Mouse (Mus musculus): Measurements from ENCODE around the gene Cx3cl1. TPM values are rescaled to one million over a fixed set of nuclear protein-coding genes. Genes with fewer than 3 reads are reported as not detected.

Gene Cx3cl1
- polyA plus RNA-seq, 1 experiment, result 102 TPM

DNA sequence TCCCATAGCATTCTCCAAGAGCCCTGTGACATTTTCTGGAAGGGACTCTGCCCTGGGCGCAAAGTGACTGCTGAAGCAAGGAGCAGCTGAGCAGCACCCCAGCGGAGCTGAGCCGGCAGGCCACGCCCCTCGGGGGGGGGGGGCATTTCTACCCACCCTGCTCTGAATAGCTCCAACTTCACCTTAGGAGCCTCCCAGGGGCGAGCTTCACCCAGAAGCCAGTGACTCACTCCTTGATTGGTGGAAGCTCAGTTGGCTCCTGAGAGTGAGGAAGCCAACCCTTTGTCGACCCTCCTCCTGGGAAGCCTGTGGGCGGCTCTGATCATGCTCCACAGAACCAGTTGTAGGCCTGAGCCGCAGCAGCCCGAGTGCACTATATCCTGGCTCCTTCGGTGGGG, 10.0 kb downstream of the Cx3cl1 start:
- TF ChIP-seq CTCF (IDR thresholded peaks at IDR 0.05; ENCODE audit: borderline replicate concordance, insufficient read depth, low read depth, low read length) (no peak), POLR2A (IDR thresholded peaks at IDR 0.05; ENCODE audit: borderline replicate concordance, insufficient read depth, low read length) (no peak)
- no peaks in the 10 kb centered on the region for H3K4me1 ChIP-seq (ENCODE audit: control insufficient read depth, insufficient read depth, low read length)
- WGBS, result 23% methylated on average over 11 of the region's 11 CpGs
- DNase-seq, result no peak
- H3K27ac ChIP-seq (ENCODE audit: insufficient read depth, low read length), result no peak overlapping the region
- no peaks in the 10 kb centered on the region for H3K27me3 ChIP-seq (ENCODE audit: control insufficient read depth, insufficient read depth, low read length)
- no peak overlapping the region for H3K4me3 ChIP-seq (replicated peaks; ENCODE audit: insufficient read depth, low read depth, low read length)

DNA sequence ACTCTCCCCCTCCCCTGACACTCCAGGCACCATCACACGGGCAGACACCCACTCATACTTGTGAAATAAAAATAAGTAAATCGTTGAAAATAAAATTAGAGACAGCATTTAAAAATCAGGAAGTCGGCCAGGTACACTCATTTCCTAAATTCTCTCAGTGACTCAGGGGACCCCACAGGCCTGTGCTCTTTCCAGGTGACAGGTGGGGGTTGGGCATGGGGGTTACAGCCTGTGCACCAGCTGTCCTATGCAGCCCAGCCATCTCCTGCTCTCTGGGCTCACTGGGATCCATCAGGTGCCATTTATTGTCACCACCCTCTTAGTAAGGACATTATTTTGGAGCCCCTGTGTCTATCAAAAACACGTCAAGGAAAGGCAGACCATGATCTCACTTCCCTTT, 12.1 kb downstream of the Cx3cl1 start:
- WGBS, result 75% methylated on average over 4 of the region's 4 CpGs
- DNase-seq, result no peak
- Histone ChIP-seq H3K4me3 (replicated peaks; ENCODE audit: insufficient read depth, low read depth, low read length) (no peak overlapping the region), H3K27ac (ENCODE audit: insufficient read depth, low read length) (no peak overlapping the region), H3K4me1 (ENCODE audit: control insufficient read depth, insufficient read depth, low read length) (no peaks in the 10 kb centered on the region; the same call in 1 of the 2 replicates), H3K27me3 (ENCODE audit: control insufficient read depth, insufficient read depth, low read length) (no peaks in the 10 kb centered on the region)
- no peak for TF ChIP-seq POLR2A (IDR thresholded peaks at IDR 0.05; ENCODE audit: borderline replicate concordance, insufficient read depth, low read length)
- no peak for TF ChIP-seq CTCF (IDR thresholded peaks at IDR 0.05; ENCODE audit: borderline replicate concordance, insufficient read depth, low read depth, low read length)

DNA sequence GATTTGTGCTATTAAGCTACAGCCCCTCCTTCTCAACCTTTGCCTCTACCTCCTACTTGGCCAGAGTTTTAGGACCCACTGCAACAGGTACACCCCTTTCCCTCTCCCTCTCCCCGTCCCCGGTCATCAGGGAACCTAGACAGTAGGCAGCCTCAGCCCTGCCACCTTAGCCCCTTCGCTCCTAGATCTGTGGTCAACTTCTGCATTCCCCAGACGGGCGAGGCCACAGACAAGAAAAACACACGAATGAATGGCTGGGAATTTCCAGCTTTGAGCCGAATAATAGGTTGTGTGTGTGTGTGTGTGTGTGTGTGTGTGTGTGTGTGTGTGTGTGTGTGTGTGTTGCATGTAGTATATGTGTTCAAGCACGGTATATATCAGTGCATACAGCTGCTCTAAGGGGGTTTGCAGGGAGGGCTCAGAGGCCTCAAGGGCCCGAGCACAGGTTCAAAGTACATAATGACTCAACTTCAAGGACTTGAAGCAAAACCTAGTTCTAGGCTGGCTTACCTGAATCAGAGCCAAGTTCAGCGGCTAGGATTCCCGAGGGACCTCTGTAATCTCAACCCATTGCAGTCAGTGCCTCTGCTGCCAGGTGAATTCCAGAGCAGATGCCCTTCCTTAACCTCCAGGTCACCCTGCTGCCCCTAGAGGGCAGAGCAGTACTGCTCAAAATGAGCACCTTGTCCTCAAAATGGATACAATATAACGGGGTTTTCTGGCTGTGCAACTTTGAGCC, 13.6 kb downstream of the Cx3cl1 start:
- no peaks in the 10 kb centered on the region for H3K27me3 ChIP-seq (ENCODE audit: control insufficient read depth, insufficient read depth, low read length)
- peak; percentile 33 to 36 for DNase-seq
- TF ChIP-seq POLR2A (IDR thresholded peaks at IDR 0.05; ENCODE audit: borderline replicate concordance, insufficient read depth, low read length) (no peak), CTCF (IDR thresholded peaks at IDR 0.05; ENCODE audit: borderline replicate concordance, insufficient read depth, low read depth, low read length) (peak; percentile 42; the same call in 1 of the 2 replicates)
- H3K27ac ChIP-seq (ENCODE audit: insufficient read depth, low read length), result no peak overlapping the region
- no peaks in the 10 kb centered on the region; the same call in 1 of the 2 replicates for H3K4me1 ChIP-seq (ENCODE audit: control insufficient read depth, insufficient read depth, low read length)
- no peak overlapping the region for H3K4me3 ChIP-seq (replicated peaks; ENCODE audit: insufficient read depth, low read depth, low read length)
- WGBS, result 68% methylated on average over 12 of the region's 12 CpGs

DNA sequence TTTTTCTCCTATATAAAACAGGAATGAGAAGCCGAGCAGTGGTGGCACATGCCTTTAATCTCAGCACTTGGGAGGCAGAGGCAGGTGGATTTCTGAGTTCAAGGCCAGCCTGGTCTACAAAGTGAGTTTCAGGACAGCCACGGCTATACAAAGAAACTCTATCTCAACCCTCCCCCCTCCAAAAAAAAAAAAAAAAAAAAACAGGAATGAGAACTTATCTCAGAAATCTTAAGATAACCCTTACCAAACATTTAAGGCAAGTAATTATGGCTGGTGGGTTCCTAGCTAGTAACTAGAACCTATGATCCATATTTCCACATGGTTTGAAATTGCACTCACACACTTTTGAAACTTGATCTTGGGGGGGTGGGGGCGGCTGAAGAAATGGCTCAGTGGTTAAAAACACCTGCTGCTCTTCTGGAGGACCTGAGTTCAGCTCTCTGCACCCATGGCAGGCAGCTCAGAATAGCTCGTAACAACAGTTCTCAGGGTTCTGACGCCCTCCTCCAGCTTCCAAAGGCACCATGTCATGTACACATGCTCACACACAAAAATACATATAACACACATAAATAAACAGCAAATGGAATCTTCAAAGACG, 14.3 kb downstream of the Cx3cl1 start:
- DNase-seq, result no peak
- TF ChIP-seq CTCF (IDR thresholded peaks at IDR 0.05; ENCODE audit: borderline replicate concordance, insufficient read depth, low read depth, low read length) (no peak), POLR2A (IDR thresholded peaks at IDR 0.05; ENCODE audit: borderline replicate concordance, insufficient read depth, low read length) (no peak)
- no peaks in the 10 kb centered on the region for H3K27me3 ChIP-seq (ENCODE audit: control insufficient read depth, insufficient read depth, low read length)

DNA sequence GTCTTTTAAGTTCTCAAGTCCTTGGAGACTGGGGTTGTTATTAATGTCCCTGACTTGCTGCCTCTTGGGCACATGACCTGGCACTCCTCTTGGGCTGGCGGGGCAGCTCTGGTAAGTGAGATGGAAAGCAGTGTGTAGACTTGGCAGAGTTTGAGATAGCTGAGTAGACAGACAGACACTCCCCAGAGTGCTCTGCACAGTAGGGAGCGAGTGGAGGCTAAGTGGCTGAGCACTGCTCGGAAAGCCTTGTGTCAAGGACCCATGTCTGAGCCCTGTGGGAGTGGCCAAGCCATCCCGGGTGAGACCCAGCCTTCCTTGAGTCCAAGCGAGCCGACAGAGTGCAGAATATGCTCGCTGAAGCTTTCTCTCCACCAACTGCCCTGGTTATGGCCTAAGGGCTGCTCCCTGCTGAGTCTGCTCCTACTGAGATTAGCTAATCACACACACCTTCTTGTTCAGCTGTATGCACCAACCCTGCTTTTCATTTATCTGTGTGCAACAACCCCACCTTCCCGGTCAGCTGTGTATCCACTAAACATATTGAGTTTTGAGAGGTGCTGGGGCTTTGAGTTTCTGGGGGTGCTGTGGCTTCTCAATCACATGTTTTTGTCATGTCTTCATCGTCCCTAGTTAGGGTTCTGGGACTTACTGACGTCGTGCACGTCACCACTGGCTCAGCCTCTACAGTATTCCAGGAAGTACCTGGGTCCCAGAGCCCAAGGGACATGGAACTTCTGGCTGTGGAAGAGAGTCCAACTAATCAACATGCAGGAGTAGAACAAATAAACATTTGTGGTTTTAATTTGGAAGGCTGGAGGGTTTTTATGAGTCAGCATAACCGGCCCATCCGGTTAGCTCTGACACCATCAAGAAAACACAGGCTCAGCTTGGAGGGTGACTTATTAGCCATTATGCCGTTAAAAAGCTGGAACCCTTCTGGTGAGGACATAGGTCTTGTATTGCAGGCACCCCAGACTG, 16.0 kb downstream of the Cx3cl1 start:
- no peaks in the 10 kb centered on the region for H3K27me3 ChIP-seq (ENCODE audit: control insufficient read depth, insufficient read depth, low read length)
- no peak overlapping the region for H3K27ac ChIP-seq (ENCODE audit: insufficient read depth, low read length)
- no peaks in the 10 kb centered on the region; the same call in 1 of the 2 replicates for H3K4me1 ChIP-seq (ENCODE audit: control insufficient read depth, insufficient read depth, low read length)
- DNase-seq, result no peak
- no peak for TF ChIP-seq CTCF (IDR thresholded peaks at IDR 0.05; ENCODE audit: borderline replicate concordance, insufficient read depth, low read depth, low read length)
- no peak for TF ChIP-seq POLR2A (IDR thresholded peaks at IDR 0.05; ENCODE audit: borderline replicate concordance, insufficient read depth, low read length)
- no peak overlapping the region for H3K4me3 ChIP-seq (replicated peaks; ENCODE audit: insufficient read depth, low read depth, low read length)
- WGBS, result 61% methylated on average over 15 of the region's 15 CpGs

More for the DNA sequence above, 14.3 kb downstream of the Cx3cl1 start:
- 74% methylated on average over 6 of the region's 6 CpGs for WGBS
- no peak overlapping the region for H3K4me3 ChIP-seq (replicated peaks; ENCODE audit: insufficient read depth, low read depth, low read length)
- H3K4me1 ChIP-seq (ENCODE audit: control insufficient read depth, insufficient read depth, low read length), result no peaks in the 10 kb centered on the region; the same call in 1 of the 2 replicates
- no peak overlapping the region for H3K27ac ChIP-seq (ENCODE audit: insufficient read depth, low read length)

DNA sequence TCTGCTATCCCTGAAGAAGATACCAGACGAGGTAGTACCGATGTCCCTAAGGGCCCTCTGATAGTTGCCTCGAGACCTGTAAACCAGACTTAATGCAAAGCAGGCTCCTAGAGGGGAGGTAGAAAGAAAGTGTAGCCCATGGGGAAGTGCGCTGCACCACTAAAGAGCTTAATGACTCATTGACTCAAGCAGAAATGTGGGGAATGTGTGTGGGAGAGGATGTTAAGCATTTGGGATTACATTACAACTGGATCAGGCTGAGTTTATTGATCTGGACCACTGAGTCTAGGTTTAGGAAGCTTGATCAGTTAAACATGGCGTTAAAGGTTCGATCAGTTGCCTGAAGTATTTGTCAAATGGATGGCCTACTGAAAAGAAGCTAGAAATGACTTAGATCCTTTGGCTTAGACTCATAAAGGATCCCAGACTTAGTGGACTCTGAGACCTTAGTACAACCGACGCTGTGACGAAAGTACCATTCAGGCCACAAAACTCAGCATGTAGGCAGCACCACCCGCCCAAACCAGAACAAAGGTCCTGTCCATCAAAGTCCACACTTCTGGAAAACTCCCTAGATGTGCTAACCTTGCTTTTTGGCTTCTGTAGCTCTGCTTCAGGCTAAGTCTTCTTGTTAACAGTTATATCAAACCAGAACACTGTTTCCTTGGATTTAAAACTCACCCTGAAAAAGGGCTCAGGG, 17.6 kb downstream of the Cx3cl1 start:
- DNase-seq, result no peak
- Histone ChIP-seq H3K4me1 (ENCODE audit: control insufficient read depth, insufficient read depth, low read length) (no peaks in the 10 kb centered on the region; the same call in 1 of the 2 replicates), H3K27ac (ENCODE audit: insufficient read depth, low read length) (no peak overlapping the region), H3K4me3 (replicated peaks; ENCODE audit: insufficient read depth, low read depth, low read length) (no peak overlapping the region), H3K27me3 (ENCODE audit: control insufficient read depth, insufficient read depth, low read length) (no peaks in the 10 kb centered on the region; the same call in 1 of the 2 replicates)
- no peak for TF ChIP-seq CTCF (IDR thresholded peaks at IDR 0.05; ENCODE audit: borderline replicate concordance, insufficient read depth, low read depth, low read length)
- WGBS, result 64% methylated on average over 10 of the region's 10 CpGs

DNA sequence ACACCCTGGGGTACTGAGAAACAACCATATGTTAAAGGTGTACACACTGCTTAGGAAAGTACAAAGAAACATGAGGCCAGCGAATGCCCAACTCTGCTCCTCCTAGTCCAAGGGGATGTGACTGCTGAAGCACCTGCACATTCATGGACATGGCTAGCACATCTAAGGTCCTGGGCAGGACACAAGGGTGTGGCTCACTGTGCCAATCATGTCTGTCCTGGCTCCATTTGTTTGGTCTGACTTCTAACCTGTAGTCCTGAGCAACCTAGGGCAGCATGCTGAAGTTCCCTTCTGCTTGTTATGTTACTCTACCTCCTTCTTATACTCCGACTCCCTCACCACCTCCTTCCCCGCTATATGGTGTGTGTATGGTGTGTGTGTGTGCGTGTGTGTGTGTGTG, 22.6 kb downstream of the Cx3cl1 start:
- H3K4me3 ChIP-seq (replicated peaks; ENCODE audit: insufficient read depth, low read depth, low read length), result no peak overlapping the region
- no peaks in the 10 kb centered on the region for H3K4me1 ChIP-seq (ENCODE audit: control insufficient read depth, insufficient read depth, low read length)
- WGBS, result 86% methylated on average over 4 of the region's 4 CpGs
- DNase-seq, result no peak
- TF ChIP-seq POLR2A (IDR thresholded peaks at IDR 0.05; ENCODE audit: borderline replicate concordance, insufficient read depth, low read length), result no peak
- no peak for TF ChIP-seq CTCF (IDR thresholded peaks at IDR 0.05; ENCODE audit: borderline replicate concordance, insufficient read depth, low read depth, low read length)
- no peak overlapping the region for H3K27ac ChIP-seq (ENCODE audit: insufficient read depth, low read length)
- H3K27me3 ChIP-seq (ENCODE audit: control insufficient read depth, insufficient read depth, low read length), result no peaks in the 10 kb centered on the region; the same call in 1 of the 2 replicates

All from cerebellum, adult 2 months (tissue).